Mouse (Mus musculus) cerebellum, adult 9-10 months (tissue): Measurements from ENCODE around the gene Slc44a3.
A peak's percentile ranks its signal among the peaks of the same experiment; 100 is the strongest.

Experiments
- DNase-seq: peaks from one replicate; pipeline ENCODE4 v3.0.0; 2022

Slc44a3 gene

DNA sequence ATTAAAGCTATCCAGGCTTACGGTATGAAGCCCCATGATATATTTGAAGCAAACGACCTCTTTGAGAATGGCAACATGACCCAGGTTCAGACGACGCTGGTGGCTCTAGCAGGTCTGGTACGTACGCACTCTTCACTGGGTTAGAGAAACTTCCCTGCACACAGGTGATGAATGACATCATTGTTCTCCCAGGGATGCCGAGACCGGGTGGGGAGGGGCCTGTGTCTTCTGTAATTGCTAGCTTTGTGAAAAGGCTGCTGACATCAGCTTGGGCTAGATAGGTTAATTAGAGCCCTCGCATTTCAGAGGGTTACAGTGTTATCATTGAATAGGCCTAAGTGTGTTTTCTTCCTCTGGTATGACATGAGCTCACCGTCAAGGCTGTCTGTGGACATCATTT is 80.8 kb downstream of the Slc44a3 start:
- DNase-seq, result no peak

DNA sequence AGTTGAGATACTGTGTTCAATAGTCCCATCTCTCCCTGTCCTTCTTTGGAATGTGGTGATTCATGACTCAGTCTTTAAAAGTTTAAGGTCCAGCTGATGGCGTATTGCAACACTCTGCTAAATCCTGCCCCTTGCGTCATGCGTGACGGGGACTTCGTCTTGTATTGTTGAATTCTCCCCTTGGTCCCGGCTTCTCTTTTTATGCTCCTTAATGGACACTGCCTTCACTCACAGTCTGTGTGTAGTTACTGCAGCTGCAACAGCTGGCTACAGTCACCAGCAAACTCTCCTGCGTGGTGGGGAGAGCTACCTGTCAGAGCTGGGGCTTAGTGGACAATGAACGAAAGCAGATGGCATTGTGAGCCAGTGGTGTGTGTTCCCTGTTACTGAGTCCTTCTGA is 82.7 kb downstream of the Slc44a3 start:
- no peak for DNase-seq

DNA sequence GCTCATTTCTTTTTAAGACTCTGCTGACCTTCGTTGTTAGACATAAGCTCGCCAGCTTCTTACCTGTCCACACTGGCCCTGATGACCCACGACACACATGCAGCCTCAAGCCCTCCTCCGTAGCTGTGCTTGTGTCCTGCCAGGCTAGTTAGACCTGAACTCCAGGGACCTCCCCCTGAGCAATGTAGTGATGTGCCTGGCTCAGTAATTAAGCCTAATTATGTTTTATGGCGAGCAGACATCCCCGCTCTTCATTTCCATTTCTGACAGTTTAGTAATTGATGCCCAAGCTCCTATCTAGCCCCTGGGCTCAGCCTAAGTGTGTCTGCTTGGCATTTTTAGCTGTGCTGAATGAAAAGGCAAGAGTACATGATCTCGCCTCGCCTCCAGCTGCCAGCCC is 83.6 kb downstream of the Slc44a3 start:
- no peak for DNase-seq

DNA sequence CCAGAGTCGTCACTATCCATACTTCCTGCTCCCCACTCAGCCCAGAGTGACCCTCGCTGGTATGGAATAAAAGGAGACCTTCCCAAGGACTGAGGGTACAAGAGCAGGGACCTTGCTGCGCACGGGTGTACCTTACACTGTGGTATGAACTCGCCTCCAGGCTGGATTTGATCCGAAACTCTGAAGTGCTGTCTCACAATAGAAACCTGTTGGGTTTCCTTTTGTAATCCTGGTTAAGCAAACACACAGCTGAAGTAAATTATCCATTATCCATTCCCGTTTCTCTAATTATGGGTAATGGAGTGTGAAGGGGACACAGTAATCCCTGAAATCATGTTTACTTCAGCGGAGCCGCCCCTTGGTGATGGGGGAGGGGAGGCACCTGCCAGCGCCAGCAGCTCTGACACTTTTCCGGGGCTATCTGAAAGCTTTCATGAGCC is 84.2 kb downstream of the Slc44a3 start:
- DNase-seq, result no peak

DNA sequence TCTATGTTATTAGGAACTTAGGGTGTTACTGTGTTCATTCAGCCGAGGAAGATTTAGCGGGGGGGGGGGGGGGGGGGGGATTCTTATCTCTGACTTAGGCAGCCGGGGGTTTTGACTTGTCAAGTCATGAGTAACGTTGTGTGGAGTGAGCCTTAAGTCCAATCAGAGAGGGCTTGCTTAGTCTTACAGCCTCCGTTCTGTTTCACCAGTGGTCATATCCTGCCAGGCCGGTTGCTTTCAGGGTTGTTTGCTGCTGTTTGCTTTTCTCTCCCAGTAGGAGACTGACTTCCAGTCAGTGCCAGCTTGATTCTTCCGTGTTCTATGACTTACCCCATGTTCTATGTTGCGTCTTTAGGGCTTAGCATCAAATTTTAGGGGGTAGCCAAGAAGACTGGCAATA is 85.8 kb downstream of the Slc44a3 start:
- no peak for DNase-seq

DNA sequence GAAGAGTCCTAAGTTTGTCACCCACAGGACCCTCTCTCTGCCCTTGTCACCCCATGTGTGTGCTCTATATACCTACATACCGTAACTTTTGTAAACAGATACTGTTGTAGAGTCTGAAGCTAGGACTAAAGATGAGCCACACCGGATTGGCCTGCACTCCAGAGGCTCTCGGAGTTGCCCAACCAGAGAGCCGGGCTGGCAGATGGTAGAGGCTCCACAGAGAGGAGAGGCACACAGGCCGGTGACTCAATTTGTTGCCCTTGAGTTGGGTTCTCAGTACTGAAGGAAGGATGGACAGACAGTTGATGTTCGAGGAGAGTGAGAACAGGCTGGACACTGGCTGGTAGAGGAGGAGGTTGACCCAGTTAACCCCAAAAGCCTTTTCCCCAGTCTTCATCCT is 87.8 kb downstream of the Slc44a3 start:
- no peak for DNase-seq

DNA sequence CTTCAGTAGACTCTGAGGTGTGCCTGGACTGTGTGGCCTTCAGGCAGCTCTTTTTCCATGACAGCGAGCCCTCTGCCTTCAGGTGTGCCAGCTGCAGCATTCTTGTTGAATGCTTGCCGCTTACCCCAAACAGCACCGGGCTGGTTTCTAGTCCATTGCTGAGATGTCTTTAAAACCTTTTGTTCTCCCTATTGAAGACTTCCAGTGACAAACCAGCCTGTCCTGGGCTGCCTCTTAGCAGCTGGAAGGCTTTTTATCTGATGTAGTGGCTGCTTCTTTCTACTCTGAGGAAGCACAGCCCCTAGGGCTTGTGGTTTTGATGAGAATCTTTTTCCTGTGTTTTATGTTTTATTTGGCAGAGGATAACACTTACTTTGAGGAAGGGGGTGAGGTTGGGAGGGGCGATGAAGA is 88.3 kb downstream of the Slc44a3 start:
- no peak for DNase-seq

DNA sequence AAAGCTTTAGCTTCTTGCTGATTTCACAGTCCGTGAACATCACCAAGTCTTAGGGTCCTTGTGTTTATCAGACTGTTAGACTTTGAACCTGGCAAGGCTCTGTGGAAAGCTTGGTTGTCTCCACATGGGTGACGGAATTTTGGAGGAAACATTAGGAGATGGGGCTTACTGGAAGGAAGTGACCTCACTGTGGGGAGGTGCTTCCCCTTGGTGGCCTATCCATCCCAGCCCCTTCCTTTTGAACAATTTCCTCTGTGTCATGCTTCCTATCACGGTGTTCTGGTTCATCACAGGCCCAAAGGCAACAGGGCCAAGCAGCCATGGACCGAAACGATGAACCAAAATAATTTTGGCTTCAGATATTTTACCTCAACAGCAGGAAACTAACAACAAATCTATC is 89.9 kb downstream of the Slc44a3 start:
- no peak for DNase-seq

DNA sequence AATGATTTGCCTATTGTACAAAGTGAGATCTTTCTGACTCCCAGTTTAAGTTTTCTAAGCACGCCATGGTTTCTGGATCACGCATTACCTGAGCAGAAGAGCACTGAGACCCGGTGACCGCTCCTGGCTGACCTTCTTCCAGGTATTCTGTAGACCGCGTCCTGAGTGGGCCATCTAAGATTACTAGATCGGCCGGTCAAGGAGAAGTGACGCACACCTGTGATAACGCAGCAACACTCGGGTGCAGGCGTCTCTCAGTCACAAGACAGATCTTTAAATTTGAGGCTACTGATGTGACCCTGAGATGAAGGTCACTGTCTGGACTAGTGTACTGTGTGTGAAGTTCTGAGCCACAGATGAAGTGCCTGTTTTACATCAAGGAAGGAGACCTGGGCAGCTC is 90.7 kb downstream of the Slc44a3 start:
- no peak for DNase-seq

DNA sequence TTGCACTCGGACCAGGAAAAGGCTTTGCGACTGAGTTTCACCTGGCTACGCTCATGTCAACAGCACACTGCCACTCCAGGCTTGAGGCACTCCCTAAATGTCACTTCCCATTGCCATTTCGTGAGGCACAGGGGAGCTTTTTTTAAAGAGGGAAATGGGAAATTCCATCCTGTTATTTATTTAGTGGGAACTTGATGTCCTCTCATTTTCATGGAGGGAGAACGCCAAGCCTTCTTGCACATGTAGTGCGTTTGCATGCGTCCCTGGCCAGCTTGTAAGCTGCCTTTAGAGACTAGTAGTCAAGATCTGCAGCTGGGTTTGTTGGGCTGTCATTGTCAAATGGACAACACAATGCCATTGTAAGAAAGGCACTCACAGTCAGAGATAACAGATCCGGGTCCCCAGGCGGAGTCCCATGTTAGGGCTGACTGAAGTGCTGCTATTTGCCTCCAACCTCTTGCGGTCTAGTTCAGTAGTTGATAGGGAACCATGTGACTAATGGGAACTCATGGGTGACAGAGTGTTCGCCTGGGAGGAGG is 92.5 kb downstream of the Slc44a3 start:
- DNase-seq, result no peak

DNA sequence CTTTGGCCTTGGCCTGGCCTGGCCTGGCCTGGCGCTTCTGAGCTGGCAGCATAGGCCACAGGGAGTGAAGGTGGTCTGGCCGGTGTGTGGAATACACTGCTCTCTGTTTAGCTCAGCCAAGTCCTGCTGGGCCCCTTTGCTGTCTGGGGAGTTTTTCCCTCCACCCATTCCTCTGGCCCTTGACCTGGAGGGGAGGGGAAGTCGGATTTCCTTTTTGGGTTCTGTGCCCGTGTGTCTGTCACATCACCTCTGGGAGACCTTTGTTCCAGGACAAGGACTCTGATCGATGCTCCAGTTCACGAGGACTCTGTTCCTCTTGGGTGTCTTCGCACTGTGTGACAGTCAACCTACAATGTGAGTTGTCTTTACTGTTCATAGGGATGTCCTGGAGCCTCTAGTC is 94.2 kb downstream of the Slc44a3 start:
- no peak for DNase-seq

DNA sequence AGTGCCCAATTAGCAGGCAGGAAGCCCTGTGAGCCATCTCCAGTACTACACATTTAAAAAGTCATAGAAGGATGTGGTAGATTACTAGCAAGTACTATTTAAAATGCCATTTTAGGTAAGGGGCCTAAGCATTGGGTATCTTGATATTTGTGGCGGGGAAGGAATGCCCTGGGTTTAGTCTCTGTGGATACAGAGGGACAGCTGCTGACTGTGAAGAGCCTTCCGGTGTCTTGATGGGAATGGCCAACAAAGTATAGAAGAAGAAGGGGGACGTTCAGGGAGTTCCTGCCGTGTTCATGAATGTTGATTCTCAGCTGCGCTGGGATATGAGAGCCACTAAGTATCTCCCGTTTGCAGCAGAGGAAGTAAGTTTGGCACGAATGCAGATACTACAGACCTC is 95.1 kb downstream of the Slc44a3 start:
- no peak for DNase-seq

DNA sequence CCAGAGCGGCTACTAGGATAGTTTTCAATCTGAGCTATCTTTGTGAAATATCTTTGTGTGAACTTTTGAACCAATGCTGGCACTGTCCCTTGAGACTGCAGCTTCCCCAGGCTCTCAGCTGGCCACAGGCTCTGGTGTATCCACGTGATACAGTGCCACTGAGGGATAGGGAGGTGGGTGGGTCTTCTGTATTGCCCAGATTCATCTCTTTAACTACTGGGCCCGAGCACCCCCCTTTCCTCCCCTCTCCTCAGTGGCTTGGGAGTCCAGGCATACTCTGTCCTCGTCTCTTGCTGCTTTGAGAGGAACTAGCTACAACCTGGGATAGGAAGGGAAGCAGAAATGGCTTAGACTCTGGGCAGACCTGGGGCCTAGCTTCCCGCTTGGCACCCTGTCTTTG is 96.9 kb downstream of the Slc44a3 start:
- no peak for DNase-seq

DNA sequence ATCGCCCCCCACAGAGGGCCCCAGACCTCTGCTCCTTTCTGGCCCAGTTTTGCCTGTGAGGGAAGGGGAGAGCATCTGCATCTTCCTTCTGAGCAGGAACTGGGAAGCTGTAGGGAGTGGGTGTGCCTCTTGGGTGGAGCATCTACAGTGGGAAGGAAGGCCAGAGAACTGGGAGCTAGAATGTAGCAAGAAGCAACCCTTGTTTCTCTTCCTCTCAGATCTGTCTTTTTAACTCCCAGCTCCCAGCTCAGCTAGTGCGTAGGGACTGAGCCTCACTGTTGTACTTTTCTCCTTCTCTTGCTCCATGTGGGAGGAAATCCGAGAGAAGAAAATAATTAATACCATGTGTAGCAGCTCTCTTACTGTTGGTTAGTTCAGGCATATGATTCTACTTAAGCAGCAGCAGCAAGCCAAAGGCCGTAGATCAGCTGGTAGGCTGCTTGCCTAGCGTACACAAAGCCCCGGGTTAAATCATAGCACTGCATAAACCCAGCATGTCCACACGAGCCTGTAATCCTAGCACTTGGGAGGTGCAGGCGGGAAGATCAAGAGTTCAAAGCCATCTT is 98.2 kb downstream of the Slc44a3 start:
- no peak for DNase-seq

DNA sequence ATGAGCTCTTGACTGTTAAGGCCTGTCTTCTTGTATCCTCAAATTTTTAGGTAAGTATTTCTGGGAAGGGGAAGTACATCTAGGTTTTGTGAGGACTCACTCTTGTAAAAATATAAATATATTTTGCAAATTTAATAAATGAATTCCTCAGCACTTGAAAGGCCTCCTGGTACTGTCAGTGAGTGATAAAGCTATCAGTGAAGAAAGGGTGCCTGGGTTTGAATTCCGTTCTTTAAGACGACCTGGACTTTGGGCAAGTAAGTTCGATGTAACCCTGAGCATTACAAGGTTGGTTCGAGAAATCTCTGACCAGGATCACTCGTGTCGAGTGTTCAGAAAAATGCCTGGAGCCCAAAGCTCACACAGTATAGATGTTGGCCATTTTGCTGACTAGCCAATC is 98.8 kb downstream of the Slc44a3 start:
- DNase-seq, result no peak

DNA sequence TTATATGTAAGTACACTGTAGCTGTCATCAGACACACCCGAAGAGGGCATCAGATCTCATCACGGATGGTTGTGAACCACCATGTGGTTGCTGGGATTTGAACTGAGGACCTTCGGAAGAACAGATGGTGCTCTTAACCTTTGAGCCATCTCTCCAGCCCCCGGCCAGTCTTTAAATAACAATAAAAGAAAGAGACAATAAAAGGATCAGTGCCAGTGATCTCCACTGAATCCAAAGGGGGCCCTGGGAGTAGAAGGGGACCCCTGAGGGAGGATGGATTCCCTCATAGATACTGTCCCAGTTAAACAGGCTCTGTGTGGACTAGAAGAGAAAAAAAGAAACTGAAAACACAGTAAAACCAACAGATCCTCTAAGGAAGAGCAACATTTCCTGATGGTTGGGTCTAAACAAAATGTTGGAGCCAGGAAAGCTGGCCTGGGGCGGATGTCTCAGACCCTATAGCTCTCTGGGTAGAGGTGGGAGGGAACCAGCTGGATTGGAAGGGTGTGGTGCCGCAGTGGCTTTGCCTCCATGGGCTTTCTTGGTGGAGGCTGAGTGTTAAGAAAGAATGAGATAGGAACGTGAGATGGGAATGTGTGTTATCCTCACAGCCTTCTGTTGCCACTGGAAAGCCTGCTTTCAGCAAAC is 101.8 kb downstream of the Slc44a3 start:
- no peak for DNase-seq

DNA sequence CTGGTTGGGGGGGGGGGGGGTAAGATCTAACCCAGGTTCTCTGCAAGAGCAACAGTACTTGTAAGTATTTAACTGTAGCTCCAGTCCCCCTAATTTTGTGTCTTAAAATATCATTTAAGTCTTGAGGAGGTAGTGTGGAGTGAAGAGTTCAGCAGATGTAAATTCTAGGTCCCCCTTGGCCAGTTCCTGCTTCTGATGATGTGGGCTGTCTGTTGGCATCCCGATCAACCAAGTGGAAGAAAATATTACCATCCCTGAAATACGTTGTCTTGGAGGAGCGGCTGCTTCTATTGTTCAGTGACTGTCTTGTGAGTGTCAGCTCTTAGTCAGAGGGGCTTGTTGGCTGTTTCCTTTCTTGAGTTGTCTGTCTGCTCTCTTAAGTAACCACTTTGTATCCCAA is 102.7 kb downstream of the Slc44a3 start:
- DNase-seq, result no peak

DNA sequence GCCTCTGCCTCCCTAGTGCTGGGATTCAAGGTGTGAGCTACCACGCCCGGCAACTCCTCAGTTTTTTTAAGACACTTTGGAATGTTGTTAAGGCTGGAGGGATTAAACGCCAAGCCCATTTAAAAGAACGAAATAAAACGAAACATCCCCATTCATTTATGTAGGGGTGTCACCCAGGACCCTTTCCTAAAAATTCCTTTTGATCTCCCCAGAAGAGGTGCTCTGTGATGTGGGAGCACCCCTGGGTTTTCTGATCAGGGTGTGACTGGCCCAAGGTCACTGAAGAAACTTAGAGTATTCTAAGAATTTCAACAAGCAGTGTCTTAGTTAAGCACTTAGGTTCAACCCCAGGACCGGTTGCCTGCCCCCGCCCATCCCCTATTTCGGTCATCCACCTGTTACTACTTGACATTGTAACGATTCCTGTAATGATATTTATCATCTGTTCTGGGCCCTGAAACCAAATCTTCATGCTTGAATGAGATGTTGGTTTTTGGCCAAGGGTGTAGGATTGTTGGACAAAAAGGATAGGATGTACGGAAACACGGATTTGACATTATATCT is 103.4 kb downstream of the Slc44a3 start:
- no peak for DNase-seq

DNA sequence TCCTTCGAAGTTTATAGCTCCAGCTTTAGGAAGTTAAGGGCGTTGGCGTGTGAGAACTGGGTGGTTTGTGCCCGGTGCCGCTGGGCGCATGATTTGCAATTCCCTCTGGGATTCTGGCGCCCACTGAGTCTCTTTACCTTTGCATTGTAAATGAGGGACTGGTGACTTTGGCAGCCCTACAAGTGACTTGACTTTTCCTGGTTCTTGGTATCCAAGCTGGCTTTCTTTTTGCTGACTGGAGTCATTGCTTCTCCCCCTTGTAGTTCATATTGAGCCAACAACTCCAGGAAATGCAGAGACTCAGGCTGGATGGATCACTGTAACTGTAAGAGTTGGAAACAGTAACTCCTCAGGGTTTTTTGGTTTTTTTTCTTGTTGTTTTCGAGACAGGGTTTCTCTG is 104.0 kb downstream of the Slc44a3 start:
- DNase-seq, result peak; percentile 13

DNA sequence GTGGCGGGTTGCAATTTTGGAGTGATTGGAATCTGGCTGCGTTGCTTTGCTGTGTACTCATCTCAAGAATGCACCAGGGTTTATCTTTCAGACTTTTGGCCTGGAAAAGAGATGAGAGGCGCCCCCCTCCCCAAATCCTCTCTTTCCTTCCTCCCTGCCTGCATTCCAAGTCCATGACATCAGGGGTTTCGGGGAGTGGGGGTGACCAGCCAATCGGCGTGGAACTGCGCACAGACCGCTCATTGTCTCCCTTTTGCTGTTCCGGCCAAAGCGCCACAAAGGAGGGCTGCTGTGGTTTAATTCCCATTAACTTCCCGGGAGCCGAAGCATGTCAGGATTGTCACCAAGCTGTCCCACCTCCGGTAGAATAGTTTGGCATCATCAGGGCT is 104.7 kb downstream of the Slc44a3 start:
- DNase-seq, result peak; percentile 36

DNA sequence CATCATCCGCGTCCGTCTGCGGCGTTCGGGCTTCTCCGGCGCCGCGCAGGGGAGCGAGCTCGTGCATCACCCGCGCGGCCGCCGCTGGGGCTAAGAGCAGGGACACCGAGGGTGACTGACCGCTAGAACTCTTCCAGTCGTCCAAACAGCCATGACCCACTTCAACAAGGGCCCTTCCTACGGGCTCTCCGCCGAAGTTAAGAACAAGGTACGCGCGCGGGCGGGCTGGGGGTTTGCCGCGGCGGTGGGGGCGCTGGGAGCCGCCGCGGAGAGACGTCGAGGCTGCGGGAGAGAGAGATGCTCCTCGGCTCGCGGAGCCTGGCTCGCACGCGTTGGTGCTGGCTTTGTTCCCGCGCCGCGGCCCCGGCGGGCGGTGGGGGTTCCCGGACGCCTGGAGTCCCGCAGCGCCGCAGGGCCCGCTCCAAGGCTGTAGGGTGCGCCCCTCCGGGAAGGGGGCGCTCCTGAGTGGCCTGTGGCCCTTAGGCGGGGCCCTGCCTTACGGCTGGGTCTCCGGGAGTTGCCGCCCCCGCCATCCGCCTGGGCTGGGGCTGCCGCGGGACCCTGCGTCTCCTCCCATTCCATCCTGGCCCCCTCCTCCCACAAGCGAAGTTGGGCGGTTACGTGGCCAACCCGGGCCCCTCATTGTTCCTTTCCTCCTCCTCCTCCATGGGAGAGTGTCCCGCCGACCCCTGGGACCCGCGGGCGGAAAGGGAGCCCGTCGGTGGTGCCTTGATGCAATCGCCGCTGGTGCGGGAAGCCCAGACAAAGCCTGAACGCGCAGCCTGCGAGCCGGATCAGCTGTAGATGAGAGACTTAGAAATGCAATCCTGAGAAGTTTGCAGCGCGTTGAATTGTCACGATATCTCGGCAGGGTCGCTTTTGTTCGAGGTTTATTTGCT is 105.3 kb downstream of the Slc44a3 start:
- peak; percentile 52 for DNase-seq

DNA sequence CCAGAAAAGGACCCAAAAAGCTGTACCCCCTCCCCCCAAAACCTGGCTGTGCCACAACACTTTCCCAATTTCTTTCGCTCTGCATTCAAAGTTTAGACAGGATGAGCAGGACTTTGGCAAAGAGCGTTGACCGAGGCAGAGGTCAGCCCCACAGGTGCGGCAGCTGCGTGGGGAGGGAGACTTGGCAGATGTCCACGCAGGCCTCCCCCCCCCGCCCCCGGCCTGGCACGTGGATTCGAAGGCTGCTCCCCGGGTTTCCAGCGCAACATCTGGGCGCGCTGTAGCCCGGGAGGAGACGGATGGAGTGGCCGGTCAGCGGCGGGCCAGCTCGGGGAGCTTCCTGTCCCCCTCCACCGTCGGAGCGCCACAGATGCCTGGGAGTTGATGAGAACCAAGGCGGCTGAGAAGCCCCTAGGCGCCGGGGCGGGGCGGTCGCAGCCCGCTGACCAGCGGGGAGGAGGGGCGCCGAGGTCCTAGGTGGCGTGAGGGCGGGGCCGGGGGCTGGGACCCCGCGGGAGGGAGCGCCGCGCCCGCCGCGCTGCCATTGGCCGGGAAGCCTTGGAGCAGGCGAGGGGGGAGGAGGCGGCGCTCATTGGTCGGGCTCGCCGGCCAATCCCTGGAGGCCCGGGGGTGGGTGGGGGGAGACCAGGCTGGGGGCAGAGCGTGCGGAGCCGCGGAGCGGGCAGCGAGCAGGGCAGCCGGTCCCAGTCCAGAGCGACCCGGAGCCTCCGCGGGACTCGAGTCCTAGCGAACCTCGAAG is 106.2 kb downstream of the Slc44a3 start, which contains the start of gene Cnn3:
Cnn3 (plus strand) TSS at position 637 of the 760 bp plus-strand sequence.
- DNase-seq, result peak; percentile 76

DNA sequence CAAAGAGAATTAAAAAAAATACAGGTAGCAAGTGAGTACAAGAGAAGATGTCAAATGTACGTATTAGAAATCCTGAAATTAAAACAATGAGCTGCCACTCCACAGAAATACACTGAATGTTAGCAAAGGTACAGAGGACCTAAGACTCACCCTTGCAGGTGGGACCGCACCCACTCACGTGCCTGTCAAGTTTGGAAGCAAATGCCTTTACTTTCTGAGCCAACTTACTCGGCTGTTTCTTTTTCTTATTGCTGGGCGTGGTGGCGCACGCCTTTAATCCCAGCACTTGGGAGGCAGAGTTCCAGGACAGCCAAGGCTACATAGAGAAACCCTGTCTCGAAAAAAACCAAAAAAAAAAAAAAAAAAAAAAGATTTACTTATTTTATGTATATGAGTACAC is 109.8 kb downstream of the Slc44a3 start:
- no peak for DNase-seq
